Mouse (Mus musculus): ENCODE results near the gene Crhr2. TPM values are rescaled to one million over a fixed set of nuclear protein-coding genes. Genes with fewer than 3 reads are reported as not detected.

The Crhr2 gene
- total RNA-seq, 2 experiments from 2014 or later = 1.3 to 1.7 TPM

DNA sequence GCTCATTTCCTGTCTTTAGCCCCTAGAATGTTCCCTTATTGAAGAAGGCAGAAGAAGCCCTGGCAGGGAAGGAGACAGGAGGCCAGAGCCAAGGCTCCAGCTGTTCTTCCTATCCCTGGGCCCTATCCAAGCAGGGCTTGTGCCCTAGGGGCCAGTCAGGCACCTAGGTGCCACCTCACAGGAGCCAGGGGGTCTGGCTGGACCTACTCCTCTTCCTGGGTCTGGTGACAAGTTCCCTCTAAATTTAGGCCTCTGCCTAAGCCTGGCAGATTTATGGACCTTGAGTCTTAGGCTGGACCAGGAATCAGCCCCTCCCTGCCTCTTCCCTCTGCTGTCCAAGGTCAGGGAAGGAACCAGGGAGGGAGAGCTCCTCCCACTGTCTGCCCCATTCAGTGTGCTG is 4.4 kb downstream of the Crhr2 start:
- no peak for DNase-seq

GRCm38 (mm10) chr6:55126576-55126975 is 6.2 kb downstream of the Crhr2 start:
- intact Hi-C loops (cut with DNase I) = no loop called here
- no peak for DNase-seq

More for the DNA sequence above, 4.4 kb downstream of the Crhr2 start:
- intact Hi-C loops (cut with DNase I) = no loop called here

GRCm38 (mm10) chr6:55123056-55123455 is 9.8 kb downstream of the Crhr2 start:
- no peak for DNase-seq
- intact Hi-C loops (cut with DNase I) = no loop called here

DNA sequence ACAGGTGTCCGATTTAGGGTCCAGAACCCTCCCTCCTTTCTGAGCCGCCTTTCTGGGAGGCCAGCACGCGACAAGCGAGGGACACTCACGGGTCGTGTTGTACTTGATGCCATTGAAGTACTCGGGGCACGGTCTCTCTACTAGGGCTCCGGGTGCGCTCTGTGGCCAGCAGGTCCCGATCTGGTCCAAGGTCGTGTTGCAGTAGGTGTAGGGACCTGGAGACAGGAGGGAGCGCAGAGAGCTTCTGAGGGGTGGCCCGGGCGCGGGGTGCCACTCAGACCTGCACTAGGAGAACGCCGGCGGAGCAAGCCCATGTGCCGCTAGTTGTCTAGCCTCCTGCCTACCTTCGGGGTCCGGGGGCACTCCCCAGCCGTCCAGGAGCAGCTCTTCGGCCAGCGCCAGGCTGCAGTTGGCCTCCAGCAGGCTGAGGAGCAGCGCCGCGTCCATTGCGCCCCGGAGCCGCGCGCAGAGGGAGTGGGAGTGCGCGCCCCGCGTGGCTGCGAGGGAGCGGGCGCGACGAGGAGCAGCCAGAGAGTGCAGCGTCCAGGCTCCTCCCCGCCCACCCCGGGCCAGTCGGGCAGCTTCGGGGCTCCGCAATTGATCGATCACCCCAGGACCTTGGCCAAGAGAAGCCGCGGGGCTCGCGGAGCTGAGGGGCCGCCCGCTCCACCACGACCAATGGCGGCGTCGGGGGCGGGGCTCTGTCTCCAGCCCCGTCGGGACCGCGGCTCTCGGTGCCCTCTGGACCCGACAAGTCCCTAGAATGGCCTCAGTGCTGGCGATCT is 15.3 kb downstream of the Crhr2 start:
- intact Hi-C loops (cut with DNase I) = no loop called here
- peak; percentile 13 for DNase-seq

- DNase-seq = no peak
These were observed 24.5 kb downstream of the Crhr2 start for GRCm38 (mm10) chr6:55108358-55108757.

DNA sequence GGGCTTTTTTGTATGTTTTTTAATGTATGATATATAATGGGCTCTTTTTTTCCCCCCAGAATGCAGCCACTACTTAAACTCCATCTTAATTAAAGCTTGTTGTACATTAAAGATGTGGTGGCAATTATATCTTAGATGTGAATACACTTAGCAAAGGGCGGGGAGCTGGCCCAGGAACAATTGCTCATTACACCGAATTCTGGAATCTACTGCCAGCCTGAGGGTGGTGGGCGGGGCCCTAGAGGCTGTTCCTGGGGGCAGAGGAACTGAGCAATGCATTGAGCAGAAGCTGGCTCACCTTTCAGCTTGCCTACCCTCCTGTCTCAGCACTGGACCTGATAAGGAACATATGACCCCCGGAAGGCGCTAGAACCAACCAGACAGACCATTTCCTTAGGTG is 34.2 kb downstream of the Crhr2 start:
- no peak for DNase-seq
- intact Hi-C loops (cut with DNase I) = no loop called here

More at GRCm38 (mm10) chr6:55108358-55108757, 24.5 kb downstream of the Crhr2 start:
- intact Hi-C loops (cut with DNase I) = no loop called here

- intact Hi-C loops (cut with DNase I) = no loop called here
- peak; percentile 39 for DNase-seq
These were observed 34.8 kb downstream of the Crhr2 start for GRCm38 (mm10) chr6:55098030-55098429.

DNA sequence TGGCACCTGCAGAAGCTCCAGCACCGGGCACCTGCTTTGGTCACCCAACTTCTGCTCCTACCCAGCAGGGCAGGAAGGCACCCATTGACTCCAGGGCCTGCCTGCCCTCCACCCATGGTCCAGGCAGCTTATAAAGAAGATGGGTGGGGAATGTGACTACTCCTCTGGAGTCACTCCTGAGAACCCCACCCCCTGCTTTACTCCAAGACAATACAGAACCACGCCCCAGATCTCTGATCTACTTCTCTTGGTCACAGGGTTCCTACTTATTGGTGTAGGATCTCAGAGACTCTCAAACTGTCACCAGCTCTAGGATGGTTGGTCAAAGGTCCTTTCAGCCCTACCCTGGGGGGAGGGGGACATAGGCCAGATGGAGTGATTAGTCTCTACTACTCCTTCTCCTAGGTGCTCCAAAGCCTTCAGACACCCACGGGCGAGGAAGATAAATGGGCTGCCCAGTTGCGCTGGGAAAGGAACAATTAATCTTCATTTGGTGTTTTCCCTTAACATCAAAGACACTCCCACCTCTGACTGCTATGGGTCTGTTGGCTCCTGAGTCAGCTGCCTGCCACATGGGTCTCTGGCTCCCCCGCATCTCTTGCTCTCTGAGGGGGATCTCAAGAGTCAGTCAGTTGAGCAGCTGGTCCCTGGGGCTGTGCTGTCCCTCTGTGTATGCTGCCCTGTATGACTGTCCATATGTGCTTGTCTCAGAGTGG is 39.2 kb downstream of the Crhr2 start:
- DNase-seq = no peak
- intact Hi-C loops (cut with DNase I) = no loop called here

DNA sequence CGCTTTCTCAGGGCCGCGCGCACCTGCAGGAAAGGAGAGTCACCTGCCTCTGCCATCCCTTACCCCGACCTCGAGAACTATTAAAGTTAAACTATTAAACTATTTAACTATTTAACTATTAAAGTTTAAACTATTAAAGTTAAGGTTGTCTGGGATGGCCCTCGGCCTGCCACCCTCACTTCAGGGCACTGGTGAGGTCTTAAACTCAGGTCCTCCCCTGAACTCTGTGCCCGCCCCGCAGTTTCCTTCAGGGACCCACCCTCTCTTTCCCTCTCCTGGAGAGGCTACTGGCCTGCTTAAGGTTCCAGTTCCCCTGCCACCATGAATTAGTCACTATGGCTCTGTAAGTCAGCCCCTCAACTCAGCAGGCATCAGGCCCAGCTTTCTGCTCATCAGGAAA is 41.4 kb downstream of the Crhr2 start:
- no peak for DNase-seq
- intact Hi-C loops (cut with DNase I) = no loop called here

GRCm38 (mm10) chr6:55090639-55091038 is 42.2 kb downstream of the Crhr2 start:
- intact Hi-C loops (cut with DNase I) = no loop called here

DNA sequence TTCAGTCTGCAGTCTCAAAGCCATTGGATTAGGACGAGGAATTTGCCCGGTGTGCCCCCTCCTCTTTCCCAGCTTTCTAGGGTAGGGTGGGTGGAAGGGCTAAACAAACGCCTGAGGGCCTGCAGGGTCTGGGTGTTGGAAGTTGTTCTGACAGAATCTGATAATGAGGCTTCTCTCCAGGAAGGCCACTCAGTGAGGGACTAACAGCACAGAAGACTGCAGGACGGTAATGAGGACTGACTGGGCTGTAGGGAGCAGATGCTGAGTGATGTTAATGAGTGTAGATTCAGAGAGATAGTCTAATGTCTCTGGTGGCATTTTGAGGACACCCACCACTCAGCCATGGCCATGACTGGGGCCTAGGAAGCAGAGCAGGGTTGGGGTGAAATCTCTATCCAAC is 45.5 kb downstream of the Crhr2 start:
- DNase-seq = no peak
- intact Hi-C loops (cut with DNase I) = no loop called here

More at GRCm38 (mm10) chr6:55090639-55091038, 42.2 kb downstream of the Crhr2 start:
- DNase-seq = no peak

DNA sequence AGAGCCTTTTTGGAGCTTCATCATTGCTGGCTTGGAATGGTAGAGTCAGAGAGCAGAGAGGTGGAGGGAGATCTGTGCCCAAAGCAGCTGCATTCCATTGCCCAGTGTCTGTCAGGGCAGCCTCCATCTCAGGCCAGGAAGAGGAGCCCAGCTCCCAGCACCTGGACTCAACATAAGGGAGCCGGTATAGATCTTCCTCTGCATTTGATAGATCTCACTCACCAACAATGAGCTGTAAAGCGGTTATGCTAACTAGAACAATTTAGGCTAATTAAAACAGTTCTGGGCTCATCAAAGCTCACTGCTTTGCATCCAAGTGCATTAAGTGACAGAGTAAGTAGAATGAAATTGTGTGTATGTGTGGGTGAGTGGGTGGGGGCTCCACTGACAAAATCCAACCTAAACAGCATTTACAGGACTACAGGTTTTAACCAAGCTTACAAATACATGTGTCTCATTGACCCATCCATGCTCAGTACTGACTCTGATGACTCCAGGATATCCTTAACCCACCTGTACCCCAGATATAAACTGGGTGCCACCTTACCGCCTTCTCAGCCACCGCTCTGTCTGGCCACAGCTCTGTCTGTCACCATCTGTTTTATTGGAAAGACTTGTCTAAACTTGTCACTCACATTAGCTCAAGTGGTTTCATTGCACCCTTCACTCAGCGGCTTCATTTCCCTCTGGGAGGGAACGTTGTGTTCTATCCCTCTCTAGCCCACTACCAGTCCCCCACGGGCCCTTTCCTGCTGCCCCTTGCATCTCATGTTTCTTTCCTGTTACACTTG is 50.4 kb downstream of the Crhr2 start:
- intact Hi-C loops (cut with DNase I) = no loop called here
- no peak for DNase-seq

DNA sequence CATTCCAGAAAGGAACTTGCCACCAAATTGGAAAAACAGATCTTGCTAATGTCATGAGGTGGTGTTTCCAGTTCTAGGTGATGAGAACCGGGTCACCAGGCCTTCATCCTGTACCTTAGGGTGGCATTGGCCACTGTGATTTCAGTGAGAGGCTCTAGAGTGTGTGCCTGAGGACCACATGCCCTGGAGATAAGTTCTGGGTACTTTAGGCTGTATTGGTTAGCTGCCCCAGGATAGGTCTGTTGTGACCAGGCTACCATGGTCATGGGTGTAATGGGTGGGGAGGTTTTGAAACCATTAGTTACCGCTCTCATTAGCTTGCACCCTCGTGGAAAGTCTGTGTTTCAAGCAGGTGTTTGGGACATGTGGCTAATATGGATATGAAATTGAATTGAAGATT is 51.4 kb downstream of the Crhr2 start:
- intact Hi-C loops (cut with DNase I) = no loop called here

GRCm38 (mm10) chr6:55076561-55077255 is 56.1 kb downstream of the Crhr2 start:
- intact Hi-C loops (cut with DNase I) = loop anchor here (10.0 kb wide), 1 partner anchor 88 kb away; no protein-coding TSS in a partner anchor
- DNase-seq = no peak

More for the DNA sequence above, 51.4 kb downstream of the Crhr2 start:
- DNase-seq = no peak

DNA sequence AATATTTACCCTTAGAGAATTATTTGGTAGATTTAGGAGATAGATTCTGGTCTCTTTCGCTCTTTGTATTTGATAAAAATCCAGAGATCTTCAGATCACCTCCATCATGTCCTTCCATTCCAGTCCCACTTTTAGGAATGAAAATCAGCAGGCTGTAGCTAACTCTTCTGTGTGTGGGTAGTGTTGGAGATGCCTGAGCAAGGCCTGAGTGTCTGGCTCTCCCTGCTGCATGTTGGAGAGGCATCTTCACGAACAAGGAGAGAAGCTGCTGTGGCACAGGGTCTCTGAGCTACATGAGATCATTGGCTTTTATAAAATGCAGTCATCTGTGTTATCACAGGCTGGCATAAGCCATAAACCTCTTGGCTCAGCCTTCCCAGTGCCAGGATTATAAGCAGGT is 66.9 kb downstream of the Crhr2 start:
- DNase-seq = no peak
- intact Hi-C loops (cut with DNase I) = no loop called here

DNA sequence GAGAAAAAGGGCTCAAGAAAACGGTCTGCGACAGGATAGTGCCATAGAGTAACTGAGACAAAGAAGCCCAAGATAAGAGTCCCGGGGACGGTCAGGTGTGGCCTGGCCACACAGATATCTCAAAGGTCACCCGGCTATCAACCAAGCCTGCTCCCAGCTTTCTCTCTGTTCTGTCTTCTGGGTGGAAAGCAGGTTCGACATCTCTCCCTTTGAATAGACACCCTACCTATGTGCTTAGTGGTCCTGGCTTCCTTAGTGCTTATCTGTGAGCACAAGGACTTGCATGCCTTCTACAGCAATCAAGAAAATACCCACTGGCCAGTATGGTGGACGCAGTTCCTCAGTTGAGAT is 68.4 kb downstream of the Crhr2 start:
- intact Hi-C loops (cut with DNase I) = no loop called here
- no peak for DNase-seq

DNA sequence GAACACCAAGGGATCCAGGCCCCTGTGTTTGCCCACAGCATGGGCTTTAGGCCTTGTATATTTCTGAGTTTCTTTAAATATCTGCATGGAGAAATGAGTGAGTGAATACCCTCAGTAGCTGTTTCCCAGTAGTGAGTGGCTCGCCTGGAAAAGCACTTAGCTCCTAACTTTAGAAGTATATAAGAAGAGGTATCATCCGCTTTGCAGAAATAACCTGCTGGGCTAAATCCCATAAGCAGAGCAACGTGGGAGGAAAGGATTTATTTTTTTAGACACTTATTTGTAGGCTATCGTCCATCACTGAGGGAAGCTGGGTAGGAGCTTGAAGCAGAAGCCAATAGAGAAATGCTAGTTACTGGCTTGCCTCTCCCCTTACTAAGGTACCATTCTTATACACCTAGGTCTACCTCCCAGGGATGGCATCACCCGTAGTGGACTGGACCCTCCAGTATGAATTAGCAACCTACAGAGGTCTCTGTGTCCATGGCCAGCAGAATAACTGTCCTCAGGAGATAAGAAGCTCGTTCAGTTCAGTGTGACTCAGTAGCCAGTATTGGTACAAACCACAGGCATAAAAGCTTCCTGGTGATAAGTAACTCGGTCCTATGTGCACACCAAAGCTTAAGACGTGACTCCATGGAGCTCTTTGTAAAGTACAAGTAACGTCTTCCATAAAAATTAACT is 68.9 kb downstream of the Crhr2 start:
- no peak for DNase-seq
- intact Hi-C loops (cut with DNase I) = no loop called here

GRCm38 (mm10) chr6:55062200-55062599 is 70.6 kb downstream of the Crhr2 start:
- no peak for DNase-seq
- intact Hi-C loops (cut with DNase I) = no loop called here

- intact Hi-C loops (cut with DNase I) = no loop called here
These were observed 71.5 kb downstream of the Crhr2 start for GRCm38 (mm10) chr6:55061328-55061727.

GRCm38 (mm10) chr6:55060241-55060825 is 72.5 kb downstream of the Crhr2 start:
- DNase-seq = no peak

More at GRCm38 (mm10) chr6:55061328-55061727, 71.5 kb downstream of the Crhr2 start:
- no peak for DNase-seq

More at GRCm38 (mm10) chr6:55060241-55060825, 72.5 kb downstream of the Crhr2 start:
- intact Hi-C loops (cut with DNase I) = no loop called here
